Mouse (Mus musculus) lung, embryonic 14.5 days (tissue): ENCODE data around the gene Gdap2. TPM values are rescaled to one million over a fixed set of nuclear protein-coding genes. Genes with fewer than 3 reads are reported as not detected.

Source experiments
- ATAC-seq: fragments of 200-750 bp; cut with Nextera tagmentation; 2 replicates; pipeline ENCODE4 v1.8.0; 2017; ENCODE audit warnings: mild to moderate bottlenecking, moderate TSS enrichment, moderate library complexity; ENCODE audit not compliant: insufficient read depth
- DNase-seq: peaks from one replicate; pipeline ENCODE4 v3.0.0-alpha.2; 2015
- H3K27ac ChIP-seq: fragments of 300-500 bp; sonication (generic); 2 replicates; pipeline ENCODE4 v1.5.1; 2014; ENCODE audit warnings: low read depth, mild to moderate bottlenecking, moderate library complexity
- H3K27me3 ChIP-seq: fragments of 300-500 bp; sonication (generic); 2 replicates; pipeline ENCODE4 v1.6.1; 2014; ENCODE audit warnings: low read length, control low read depth; ENCODE audit not compliant: insufficient read depth
- H3K36me3 ChIP-seq: fragments of 300-500 bp; sonication (generic); 2 replicates; pipeline ENCODE4 v1.6.1; 2014; ENCODE audit warnings: control low read depth; ENCODE audit not compliant: insufficient read depth
- H3K4me1 ChIP-seq: fragments of 300-500 bp; sonication (generic); 2 replicates; pipeline ENCODE4 v1.6.1; 2014; ENCODE audit warnings: antibody characterized with exemption, control low read depth; ENCODE audit not compliant: insufficient read depth
- H3K4me2 ChIP-seq: fragments of 300-500 bp; sonication (generic); 2 replicates; pipeline ENCODE4 v1.6.1; 2014; ENCODE audit warnings: mild to moderate bottlenecking
- H3K4me3 ChIP-seq: fragments of 300-500 bp; sonication (generic); 2 replicates; pipeline ENCODE4 v1.5.1; 2014; ENCODE audit warnings: low read depth, low read length
- H3K9ac ChIP-seq: fragments of 300-500 bp; sonication (generic); 2 replicates; pipeline ENCODE4 v1.6.1; 2014
- H3K9me3 ChIP-seq: fragments of 300-500 bp; sonication (generic); 2 replicates; pipeline ENCODE4 v1.6.1; 2016; ENCODE audit warnings: low read depth, low read length, control low read depth
- CTCF ChIP-seq: IDR thresholded peaks from 2 replicates; pipeline ENCODE4 v1.5.1; 2016; ENCODE audit warnings: antibody characterized with exemption, low read depth
- WGBS: fragments of 180-500 bp; shearing (Covaris S2); extraction: QIAGEN DNeasy Blood & Tissue Kit; methylation state at CpG from one replicate; pipeline ENCODE4 v1.1.7; 2014; 5-methylcytosine and 5-hydroxymethylcytosine counted together
- polyA plus RNA-seq: library from polyadenylated mRNA; unstranded; fragments of >200 nt; fragmentation: Nextera tagmentation; extraction: Ambion mirVana; gene quantifications from 2 replicates; pipeline ENCODE4 v1.2.1, GENCODE M21; 2014

Gene Gdap2
- polyA plus RNA-seq, 1 experiment from 2014 or later = 21.9 TPM

DNA sequence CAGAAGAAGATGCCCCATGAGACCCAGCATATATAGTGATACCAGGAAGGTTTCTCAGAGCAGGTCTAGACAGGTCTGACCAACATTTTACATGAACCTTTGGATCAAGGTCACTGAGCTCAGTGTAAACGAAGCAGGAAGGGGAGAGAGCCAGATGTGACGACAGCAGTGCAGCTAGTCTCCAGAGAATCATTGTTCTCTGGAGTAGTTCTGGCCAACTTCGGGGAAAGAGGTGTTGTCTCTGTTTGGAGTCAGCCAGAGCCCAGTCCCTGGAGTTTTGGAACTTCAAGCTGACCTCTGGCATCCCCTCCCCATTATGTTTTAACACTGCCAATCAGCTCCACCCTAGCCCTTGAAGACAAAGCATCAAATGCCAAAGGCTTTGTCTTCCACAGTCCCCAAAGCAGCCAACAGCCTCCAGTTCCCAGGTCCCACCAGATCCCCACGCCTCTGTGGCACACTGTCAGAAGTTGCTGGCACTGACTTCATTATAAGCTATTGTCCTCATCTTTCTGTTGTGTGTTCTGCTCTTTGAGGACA lies 84.2 kb downstream of the Gdap2 start:
- Histone ChIP-seq H3K4me2 (no peak overlapping the region), H3K9ac (no peak overlapping the region), H3K9me3 (no peaks in the 10 kb centered on the region), H3K36me3 (no peaks in the 10 kb centered on the region), H3K27ac (no peak overlapping the region), H3K27me3 (no peaks in the 10 kb centered on the region), H3K4me3 (no peak overlapping the region), H3K4me1 (no peaks in the 10 kb centered on the region)
- ATAC-seq = no peak
- WGBS = 39% methylated on average over 4 of the region's 4 CpGs
- no peak for DNase-seq
- no peak for TF ChIP-seq CTCF

Other genes starting within 250 kb of the Gdap2 start
- 45.3 and 45.8 TPM in 2 replicates for gene Wdr3, start within 50 bp of the Gdap2 start, polyA plus RNA-seq